Mouse (Mus musculus): ENCODE results near the gene Akap8. TPM values are rescaled to one million over a fixed set of nuclear protein-coding genes. Genes with fewer than 3 reads are reported as not detected.

The Akap8 gene
- polyA plus RNA-seq, 1 experiment = 14.0 TPM

DNA sequence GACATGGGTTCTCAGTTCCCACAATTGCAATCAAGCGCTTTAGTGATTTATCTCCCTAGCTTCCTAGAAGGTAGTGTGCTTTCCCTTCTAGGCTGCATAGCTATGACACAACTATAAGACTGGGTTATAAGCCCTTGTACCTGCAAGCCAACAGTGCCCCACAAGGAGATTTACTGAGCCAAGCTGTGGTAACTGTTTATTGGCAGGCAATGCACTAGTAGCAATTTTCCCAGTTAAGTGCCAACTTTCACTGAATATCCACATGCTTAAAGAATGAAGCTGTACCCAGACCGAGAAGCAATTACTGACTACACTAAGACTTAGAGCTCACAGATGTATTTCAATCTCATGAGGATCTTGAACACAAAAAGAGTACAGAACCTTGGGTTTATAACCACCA lies 57.4 kb downstream of the Akap8 start:
- Histone ChIP-seq H3K27me3 (ENCODE audit: control insufficient read depth, insufficient read depth, insufficient read length) (no peaks in the 10 kb centered on the region), H3K4me2 (ENCODE audit: low read depth) (no peak overlapping the region), H3K79me2 (ENCODE audit: control insufficient read depth, insufficient read depth) (peaks cover 100% of the 10 kb centered on the region), H3ac (ENCODE audit: control insufficient read depth, insufficient read length) (no peak overlapping the region), H3K36me3 (ENCODE audit: control insufficient read depth, insufficient read depth) (no peaks in the 10 kb centered on the region), H3K4me3 (no peak overlapping the region)
- TF ChIP-seq SRF (IDR thresholded peaks at IDR 0.05; ENCODE audit: control insufficient read depth, insufficient read length, low read depth) (no peak), TCF12 (IDR thresholded peaks at IDR 0.05; ENCODE audit: insufficient read depth, poor library complexity, severe bottlenecking) (no peak), E2F4 (IDR thresholded peaks at IDR 0.05; ENCODE audit: insufficient read depth) (no peak)

DNA sequence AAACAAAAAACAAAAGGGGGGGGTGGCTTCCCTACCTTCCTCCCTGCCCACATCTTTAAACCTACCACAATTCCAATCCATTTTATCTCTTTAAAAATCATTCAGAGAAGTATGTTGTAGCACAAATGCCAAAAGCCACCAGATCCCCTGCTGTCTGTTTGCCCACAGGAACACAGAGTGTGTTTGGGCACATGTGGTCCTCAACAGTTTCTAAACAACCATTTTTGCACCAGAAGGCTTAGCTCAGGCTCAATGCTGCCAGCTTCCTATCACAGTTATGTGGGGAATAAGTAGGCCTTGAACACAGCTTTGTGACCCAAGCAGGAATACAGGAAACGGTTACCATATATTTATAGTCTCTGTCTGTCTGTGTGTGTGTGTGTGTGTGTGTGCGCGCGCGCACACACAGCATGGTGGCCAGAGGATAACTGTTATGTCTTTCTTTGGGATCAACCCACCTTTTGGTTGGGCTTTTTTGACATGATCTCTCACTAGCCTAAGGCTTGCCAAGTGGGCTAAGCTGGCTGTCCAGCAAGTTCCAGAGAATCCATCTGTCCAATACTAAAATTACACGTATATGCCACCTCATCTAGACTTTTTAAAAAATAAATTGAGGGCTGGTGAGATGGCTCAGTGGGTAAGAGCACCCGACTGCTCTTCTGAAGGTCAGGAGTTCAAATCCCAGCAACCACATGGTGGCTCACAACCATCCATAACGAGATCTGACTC lies 58.0 kb downstream of the Akap8 start:
- peaks cover 100% of the 10 kb centered on the region for H3K79me2 ChIP-seq (ENCODE audit: control insufficient read depth, insufficient read depth)
- H3ac ChIP-seq (ENCODE audit: control insufficient read depth, insufficient read length) = no peak overlapping the region
- no peaks in the 10 kb centered on the region for H3K36me3 ChIP-seq (ENCODE audit: control insufficient read depth, insufficient read depth)
- no peaks in the 10 kb centered on the region for H3K27me3 ChIP-seq (ENCODE audit: control insufficient read depth, insufficient read depth, insufficient read length)
- no peak overlapping the region for H3K4me3 ChIP-seq
- TF ChIP-seq SRF (IDR thresholded peaks at IDR 0.05; ENCODE audit: control insufficient read depth, insufficient read length, low read depth) (no peak), MYOG (IDR thresholded peaks at IDR 0.05; ENCODE audit: control insufficient read depth in 1 of 3, insufficient read depth in 1 of 3, insufficient read length in 2 of 3, low read depth in 2 of 3) (no peak), POLR2A (IDR thresholded peaks at IDR 0.05; ENCODE audit: insufficient read length, low read depth) (no peak), CEBPB (IDR thresholded peaks at IDR 0.05; ENCODE audit: insufficient read depth, poor library complexity, severe bottlenecking) (no peak), USF1 (IDR thresholded peaks at IDR 0.05; ENCODE audit: low read depth) (no peak), E2F4 (IDR thresholded peaks at IDR 0.05; ENCODE audit: insufficient read depth) (no peak), TCF12 (IDR thresholded peaks at IDR 0.05; ENCODE audit: insufficient read depth, poor library complexity, severe bottlenecking) (no peak), REST (IDR thresholded peaks at IDR 0.05; ENCODE audit: insufficient read depth, insufficient read length) (no peak), POLR2AphosphoS2 (IDR thresholded peaks at IDR 0.05; ENCODE audit: insufficient read length, low read depth) (no peak), MYOD1 (IDR thresholded peaks at IDR 0.05; ENCODE audit: control insufficient read depth in 1 of 3, insufficient read length in 2 of 3, low read depth in 2 of 3) (no peak), TCF3 (IDR thresholded peaks at IDR 0.05; ENCODE audit: insufficient read length, low read depth) (no peak), MAX (IDR thresholded peaks at IDR 0.05; ENCODE audit: low read depth) (no peak)
- no peak overlapping the region for H3K4me2 ChIP-seq (ENCODE audit: low read depth)

DNA sequence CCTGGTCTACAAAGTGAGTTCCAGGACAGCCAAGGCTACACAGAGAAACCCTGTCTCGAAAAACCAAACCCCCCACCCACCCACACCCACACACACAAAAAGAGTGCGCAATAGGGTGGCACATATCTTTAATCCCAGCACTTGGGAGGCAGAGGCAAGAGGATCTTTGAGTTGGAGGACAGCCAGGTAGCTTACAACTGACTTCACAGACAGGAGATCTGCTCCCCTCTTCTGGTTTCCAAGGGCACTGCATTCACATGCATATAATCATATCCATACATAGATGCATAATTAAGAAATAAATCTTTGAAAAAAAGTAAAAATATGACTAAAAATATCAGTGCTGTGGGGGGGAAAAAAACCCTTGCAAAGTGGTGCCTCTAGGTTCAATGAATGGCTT lies 62.2 kb downstream of the Akap8 start:
- TF ChIP-seq MAX (IDR thresholded peaks at IDR 0.05; ENCODE audit: low read depth) (no peak), MYOG (IDR thresholded peaks at IDR 0.05; ENCODE audit: control insufficient read depth in 1 of 3, insufficient read depth in 1 of 3, insufficient read length in 2 of 3, low read depth in 2 of 3) (no peak), POLR2A (IDR thresholded peaks at IDR 0.05; ENCODE audit: insufficient read length, low read depth) (no peak), POLR2AphosphoS2 (IDR thresholded peaks at IDR 0.05; ENCODE audit: insufficient read length, low read depth) (no peak), E2F4 (IDR thresholded peaks at IDR 0.05; ENCODE audit: insufficient read depth) (no peak), SRF (IDR thresholded peaks at IDR 0.05; ENCODE audit: control insufficient read depth, insufficient read length, low read depth) (no peak)
- Histone ChIP-seq H3K4me2 (ENCODE audit: low read depth) (no peak overlapping the region), H3K36me3 (ENCODE audit: control insufficient read depth, insufficient read depth) (no peaks in the 10 kb centered on the region), H3K4me3 (no peak overlapping the region), H3ac (ENCODE audit: control insufficient read depth, insufficient read length) (no peak overlapping the region), H3K79me2 (ENCODE audit: control insufficient read depth, insufficient read depth) (peaks cover 100% of the 10 kb centered on the region), H3K27me3 (ENCODE audit: control insufficient read depth, insufficient read depth, insufficient read length) (no peaks in the 10 kb centered on the region)

DNA sequence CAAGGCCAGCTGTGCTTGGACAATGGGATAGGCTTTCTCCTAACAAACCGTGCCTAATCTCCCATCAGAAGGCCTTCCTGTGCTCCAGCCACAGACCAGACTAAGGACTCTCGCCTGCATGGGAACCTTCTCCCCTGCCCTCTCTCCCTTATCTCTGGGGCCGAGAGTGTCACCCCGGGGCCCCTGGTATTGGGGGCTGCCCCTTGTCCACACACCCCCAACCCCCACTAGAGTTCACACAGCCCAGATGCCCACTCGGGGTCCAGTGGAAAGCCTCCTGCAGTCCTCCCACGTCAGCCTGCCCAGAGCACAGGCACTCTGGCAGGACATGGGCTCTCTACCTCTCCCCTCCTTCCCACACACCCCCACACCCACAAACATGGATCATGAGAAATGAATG lies 63.1 kb downstream of the Akap8 start:
- TF ChIP-seq POLR2AphosphoS2 (IDR thresholded peaks at IDR 0.05; ENCODE audit: insufficient read length, low read depth) (no peak), E2F4 (IDR thresholded peaks at IDR 0.05; ENCODE audit: insufficient read depth) (no peak), TCF3 (IDR thresholded peaks at IDR 0.05; ENCODE audit: insufficient read length, low read depth) (no peak), TCF12 (IDR thresholded peaks at IDR 0.05; ENCODE audit: insufficient read depth, poor library complexity, severe bottlenecking) (no peak), MYOD1 (IDR thresholded peaks at IDR 0.05; ENCODE audit: control insufficient read depth in 1 of 3, insufficient read length in 2 of 3, low read depth in 2 of 3) (no peak), MYOG (IDR thresholded peaks at IDR 0.05; ENCODE audit: control insufficient read depth in 1 of 3, insufficient read depth in 1 of 3, insufficient read length in 2 of 3, low read depth in 2 of 3) (no peak), MAX (IDR thresholded peaks at IDR 0.05; ENCODE audit: low read depth) (no peak), POLR2A (IDR thresholded peaks at IDR 0.05; ENCODE audit: insufficient read length, low read depth) (no peak), SRF (IDR thresholded peaks at IDR 0.05; ENCODE audit: control insufficient read depth, insufficient read length, low read depth) (no peak), CEBPB (IDR thresholded peaks at IDR 0.05; ENCODE audit: insufficient read depth, poor library complexity, severe bottlenecking) (no peak), USF1 (IDR thresholded peaks at IDR 0.05; ENCODE audit: low read depth) (no peak), REST (IDR thresholded peaks at IDR 0.05; ENCODE audit: insufficient read depth, insufficient read length) (no peak)
- no peak overlapping the region for H3K4me2 ChIP-seq (ENCODE audit: low read depth)
- H3K36me3 ChIP-seq (ENCODE audit: control insufficient read depth, insufficient read depth) = no peaks in the 10 kb centered on the region
- H3K4me3 ChIP-seq = no peak overlapping the region
- H3ac ChIP-seq (ENCODE audit: control insufficient read depth, insufficient read length) = no peak overlapping the region
- peaks cover 100% of the 10 kb centered on the region for H3K79me2 ChIP-seq (ENCODE audit: control insufficient read depth, insufficient read depth)
- H3K27me3 ChIP-seq (ENCODE audit: control insufficient read depth, insufficient read depth, insufficient read length) = no peaks in the 10 kb centered on the region

DNA sequence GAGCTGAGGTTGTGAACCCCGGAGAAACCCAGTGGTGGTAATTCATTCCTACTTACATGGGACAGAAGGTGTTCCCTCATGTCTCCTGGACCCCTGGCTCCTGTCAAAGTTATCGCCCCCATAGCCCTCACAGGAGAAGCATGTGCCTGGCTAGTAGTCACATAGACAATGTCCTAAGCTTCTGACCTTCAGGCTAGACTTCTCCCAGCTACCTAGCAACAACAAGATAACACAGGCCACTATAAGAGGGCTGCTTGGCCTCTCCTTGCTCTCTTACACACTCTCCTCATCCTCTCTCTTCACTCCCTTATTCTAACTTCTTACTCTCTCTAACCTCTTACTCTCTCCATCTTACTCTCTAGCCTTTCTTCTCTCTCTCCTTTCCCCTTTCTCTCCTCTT lies 63.6 kb downstream of the Akap8 start:
- Histone ChIP-seq H3K27me3 (ENCODE audit: control insufficient read depth, insufficient read depth, insufficient read length) (no peaks in the 10 kb centered on the region), H3K79me2 (ENCODE audit: control insufficient read depth, insufficient read depth) (peaks cover 100% of the 10 kb centered on the region), H3ac (ENCODE audit: control insufficient read depth, insufficient read length) (no peak overlapping the region), H3K4me2 (ENCODE audit: low read depth) (no peak overlapping the region), H3K36me3 (ENCODE audit: control insufficient read depth, insufficient read depth) (no peaks in the 10 kb centered on the region), H3K4me3 (no peak overlapping the region)
- TF ChIP-seq TCF12 (IDR thresholded peaks at IDR 0.05; ENCODE audit: insufficient read depth, poor library complexity, severe bottlenecking) = no peak
- TF ChIP-seq MYOD1 (IDR thresholded peaks at IDR 0.05; ENCODE audit: control insufficient read depth in 1 of 3, insufficient read length in 2 of 3, low read depth in 2 of 3) = no peak
- no peak for TF ChIP-seq MYOG (IDR thresholded peaks at IDR 0.05; ENCODE audit: control insufficient read depth in 1 of 3, insufficient read depth in 1 of 3, insufficient read length in 2 of 3, low read depth in 2 of 3)
- no peak for TF ChIP-seq CEBPB (IDR thresholded peaks at IDR 0.05; ENCODE audit: insufficient read depth, poor library complexity, severe bottlenecking)
- no peak for TF ChIP-seq TCF3 (IDR thresholded peaks at IDR 0.05; ENCODE audit: insufficient read length, low read depth)
- TF ChIP-seq MAX (IDR thresholded peaks at IDR 0.05; ENCODE audit: low read depth) = no peak

All from myocyte (in vitro differentiated cells).